Mouse (Mus musculus) hindlimb bud, embryonic 11.5 days (tissue): ENCODE data around the gene Crybg3.

Experiments used
- DNase-seq: peaks from one replicate; pipeline ENCODE4 v3.0.0-alpha.2; 2012; ENCODE audit warnings: low read depth, low spot score; ENCODE audit errors: extremely low spot score

The Crybg3 gene

DNA sequence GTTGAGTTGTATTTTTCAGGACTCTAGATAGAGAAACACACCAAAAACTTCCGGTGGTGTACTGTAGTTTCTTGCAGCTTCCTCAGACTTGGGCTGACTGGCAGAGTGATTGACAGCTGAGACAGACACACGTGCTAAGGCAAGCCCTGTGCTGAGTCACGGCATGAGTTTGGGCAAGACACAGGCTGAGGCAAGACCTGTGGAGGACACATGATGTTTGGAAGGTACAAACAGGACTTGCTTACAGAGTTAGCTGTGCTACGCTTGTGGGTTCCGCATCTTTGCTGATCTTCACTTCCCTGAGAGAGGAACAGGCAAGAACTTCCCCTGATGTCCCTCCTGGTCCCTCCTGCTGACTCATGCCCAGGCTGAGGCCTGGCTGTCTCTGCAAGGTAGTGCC lies 17.3 kb downstream of the Crybg3 start:
- no peak for DNase-seq

DNA sequence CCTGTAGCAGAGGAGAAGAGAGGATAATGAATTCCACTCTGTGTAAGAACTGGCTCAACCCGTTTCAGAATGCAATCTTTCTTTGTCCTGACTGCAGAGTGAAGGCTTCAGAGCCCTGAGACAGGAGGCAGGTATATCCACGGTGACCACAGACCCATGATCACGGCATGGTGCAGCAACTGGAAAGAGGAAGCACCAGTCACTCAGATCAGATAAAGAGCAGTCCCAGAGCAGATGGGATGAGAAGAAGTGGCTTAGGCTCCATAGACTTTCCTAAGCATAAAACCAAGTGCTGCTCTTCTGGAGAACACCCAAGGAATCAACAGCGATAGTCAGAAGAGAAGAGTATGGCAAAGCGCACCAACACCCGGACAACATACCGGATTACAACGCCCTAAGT lies 21.5 kb downstream of the Crybg3 start:
- no peak for DNase-seq

DNA sequence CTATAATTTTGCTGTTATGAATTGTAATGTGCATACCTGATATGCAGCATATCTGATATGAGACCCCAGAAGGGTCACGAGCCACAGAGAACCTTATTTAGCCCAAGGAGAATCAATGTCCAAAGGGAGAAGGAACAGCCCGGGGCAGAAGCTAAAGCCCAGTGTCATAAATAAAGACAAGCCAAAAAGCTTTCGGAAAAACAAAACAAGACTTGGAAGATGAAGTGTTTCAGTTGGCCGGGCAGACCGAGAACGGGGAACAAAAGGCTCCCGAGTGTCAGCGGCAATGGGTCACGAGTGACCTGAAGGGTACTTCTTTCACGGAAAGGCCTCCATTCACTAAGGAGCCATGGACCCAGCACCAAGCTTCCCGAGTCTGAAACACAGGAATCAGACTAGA lies 26.8 kb downstream of the Crybg3 start:
- no peak for DNase-seq

DNA sequence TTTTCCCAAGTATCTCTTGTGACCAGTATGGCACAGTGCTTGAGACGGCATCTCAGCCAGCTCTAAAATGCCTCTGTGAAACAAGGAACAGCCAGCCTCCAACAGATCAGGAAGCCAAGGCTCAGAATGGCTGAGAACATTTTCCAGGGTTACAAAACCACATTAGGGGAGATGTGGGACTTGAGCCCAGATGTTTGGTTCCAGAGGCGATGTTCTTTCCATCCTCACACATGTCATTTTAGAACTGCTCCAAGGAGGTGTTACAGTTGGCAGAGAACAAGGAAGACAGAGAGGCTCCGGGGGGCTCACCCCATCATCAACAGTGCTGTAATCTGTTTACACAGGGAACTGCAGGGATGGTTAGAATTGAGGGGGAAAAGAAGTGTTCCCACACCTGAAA lies 28.1 kb downstream of the Crybg3 start:
- DNase-seq, result no peak

DNA sequence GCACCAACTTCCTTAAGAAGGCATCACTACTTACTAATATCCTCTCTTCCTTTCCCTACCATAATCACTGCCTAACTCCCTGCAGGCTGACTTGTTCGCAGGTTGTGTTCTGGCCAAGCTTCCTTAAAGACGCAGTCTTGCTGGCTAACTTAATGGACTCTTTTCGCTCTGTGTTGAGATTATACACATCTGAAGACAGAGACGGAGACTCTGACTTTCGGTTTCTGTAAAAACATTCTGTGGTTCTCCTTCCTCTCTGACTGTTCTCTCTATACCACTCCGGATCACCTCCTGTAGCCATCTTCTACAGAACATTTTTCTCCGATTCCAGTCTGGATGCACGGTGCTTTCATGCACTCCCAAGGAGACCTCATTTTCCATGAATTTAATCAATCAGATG lies 30.0 kb downstream of the Crybg3 start:
- no peak for DNase-seq

DNA sequence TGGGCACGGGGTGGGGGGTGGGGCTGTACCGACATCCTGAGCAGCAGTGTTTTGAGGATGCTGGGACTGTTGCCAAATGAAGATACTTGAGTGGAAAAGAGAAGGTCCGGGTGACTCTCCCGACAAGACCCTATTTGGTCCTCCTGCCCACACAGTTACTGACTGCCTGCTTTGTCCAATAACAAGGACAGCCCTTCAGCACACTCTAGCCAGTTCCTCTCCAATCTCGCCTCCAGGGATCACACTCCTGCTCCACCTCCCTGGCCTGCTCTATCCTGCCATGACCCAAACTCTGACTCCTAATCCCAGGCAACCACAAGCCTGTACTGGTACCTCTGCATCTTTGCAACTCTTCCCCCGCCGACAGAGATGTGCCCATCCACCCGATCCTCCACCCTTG lies 30.9 kb downstream of the Crybg3 start:
- no peak for DNase-seq

DNA sequence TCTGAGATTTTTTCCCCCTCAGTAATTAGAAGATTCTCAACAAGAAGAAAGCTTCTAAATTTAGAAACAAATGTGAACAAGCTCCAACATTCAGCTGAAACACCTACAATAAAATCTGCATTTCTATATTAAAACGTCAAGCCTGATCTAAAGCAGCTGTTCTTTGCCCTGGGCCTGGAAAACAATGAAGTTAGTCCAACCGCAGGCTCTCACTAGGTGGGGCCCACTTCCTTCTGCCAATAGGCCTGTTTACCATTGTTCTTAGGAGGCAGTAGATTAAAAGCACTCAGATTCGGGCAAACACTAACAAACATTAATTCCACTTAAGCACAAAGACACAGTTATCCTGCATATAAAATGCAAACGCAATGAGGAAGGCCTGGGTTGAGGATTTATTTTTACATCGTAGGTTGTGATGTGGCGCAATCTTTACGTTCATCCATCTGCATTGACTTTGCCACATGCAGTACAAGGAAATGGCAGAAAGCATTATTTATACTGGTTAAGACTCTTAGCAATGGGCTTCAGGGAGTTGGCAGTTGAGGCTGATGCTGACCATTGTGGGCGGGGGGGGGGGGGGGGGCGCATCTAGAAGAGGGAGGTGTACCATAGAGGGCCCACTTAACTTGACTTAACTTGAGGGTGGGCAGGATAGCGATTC lies 32.9 kb downstream of the Crybg3 start:
- DNase-seq, result no peak

DNA sequence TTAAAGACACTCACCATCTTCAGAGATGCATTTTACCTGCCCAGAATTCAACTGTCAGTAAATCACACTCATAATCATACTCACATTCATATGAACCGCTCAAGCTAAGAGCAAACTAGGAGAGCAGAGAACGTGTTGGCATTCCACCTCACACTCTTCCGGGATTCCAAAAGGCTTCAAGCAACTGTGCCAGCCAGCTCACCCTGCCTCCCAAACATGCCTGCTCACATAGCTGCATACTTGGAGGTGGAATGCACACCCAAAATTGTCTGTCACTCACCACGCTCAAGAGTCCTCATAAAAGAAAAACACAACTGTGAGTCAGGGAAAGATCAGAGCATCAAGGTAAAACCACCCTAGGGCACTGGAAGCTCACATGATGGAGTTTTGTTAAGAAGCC lies 34.3 kb downstream of the Crybg3 start:
- no peak for DNase-seq

DNA sequence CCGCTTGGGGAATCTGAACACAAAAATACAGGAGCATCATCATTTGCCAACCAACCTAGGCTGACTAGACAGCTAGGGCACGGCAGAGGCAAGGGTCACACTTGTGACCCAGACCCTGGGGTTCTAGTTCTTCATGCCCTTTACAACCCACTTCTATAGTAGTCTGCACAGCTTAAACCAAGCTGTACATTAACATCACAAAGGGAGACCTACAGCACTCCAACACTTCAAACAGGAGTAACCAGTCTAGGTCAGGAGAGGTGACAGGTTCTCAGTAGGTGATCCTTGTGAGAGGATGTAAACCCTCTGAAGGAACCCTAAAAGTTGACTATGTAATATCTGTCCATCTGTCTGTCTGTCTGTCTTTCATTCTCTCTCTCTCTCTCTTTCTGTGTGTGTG lies 35.1 kb downstream of the Crybg3 start:
- DNase-seq, result no peak

DNA sequence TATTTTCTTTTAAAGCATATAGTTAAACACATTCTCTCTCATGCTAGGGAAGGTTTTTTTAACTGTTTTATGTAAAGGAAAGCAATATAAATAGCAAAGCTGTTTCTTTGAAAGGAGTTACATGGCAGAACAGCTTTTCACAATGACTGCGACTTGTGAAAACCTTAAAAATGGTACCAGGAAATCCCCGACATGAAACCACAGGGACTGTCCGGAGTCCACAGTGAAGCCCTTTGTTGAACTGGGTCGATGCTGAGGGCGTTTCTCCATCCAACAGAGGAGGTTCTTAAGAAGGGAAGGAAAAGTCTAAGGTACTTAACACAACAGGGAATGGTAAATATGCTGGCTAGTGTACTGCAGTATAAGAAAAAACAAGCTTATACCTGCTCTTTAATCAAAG lies 36.8 kb downstream of the Crybg3 start:
- no peak for DNase-seq

DNA sequence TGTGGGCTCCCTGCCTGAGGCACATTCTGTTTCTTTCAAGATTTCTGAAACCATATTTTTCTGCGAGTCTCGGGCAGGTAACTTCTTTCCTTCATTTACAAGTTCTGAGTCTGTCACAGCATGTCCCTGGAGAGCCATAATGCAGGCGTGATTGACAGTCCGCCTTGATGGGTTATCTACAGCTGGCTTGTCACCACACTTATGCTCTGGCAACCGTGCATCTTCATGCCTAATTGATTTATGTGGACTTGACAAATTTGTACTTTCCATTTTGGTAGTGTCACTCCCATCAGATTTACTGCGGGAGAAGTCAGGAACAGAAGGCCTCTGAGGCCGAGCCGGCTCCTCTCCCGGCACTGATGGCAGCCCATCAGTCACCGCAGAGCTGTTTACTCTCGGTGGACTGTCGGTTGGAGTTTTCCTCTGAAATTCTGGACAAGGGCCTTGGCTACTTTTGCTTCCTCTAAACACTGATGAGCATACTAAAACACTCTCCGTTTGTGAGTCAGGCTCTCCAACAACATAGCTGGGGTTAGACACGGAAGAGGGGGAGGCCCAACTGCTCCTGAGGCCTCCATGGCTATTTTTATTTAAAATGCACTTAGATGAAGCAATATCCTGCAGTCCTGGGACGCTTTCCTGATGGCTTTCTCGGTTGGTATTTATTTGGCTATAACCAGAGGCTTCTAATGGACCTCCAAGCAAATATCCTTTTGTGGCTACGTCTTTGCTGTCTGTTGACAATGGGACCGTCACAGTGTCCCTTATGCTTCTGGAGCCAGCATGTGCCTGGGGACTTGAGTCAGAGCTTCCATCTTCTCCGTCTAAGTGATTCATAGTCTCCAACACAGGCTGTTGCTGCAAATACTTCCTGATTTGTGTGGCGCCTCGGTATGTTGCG lies 41.2 kb downstream of the Crybg3 start:
- DNase-seq, result no peak

DNA sequence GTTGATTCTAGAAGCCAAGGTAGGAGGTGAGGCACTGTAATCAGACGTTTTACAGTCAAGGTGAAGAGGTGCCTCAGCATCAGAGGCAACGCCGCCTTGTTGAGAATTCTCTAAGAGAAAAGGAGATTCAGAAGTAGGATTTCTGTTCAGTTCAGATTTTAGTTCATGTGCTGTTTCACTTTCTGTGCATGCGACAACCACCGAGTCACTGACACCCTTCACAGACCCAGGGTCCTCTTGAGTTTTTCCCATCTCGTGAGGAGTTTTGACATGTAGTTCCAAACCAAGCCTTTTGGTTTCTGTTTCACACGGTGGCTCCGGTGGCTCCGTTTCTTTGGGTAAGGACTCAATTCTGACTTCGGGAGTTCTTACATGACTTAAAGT lies 41.9 kb downstream of the Crybg3 start:
- DNase-seq, result no peak

DNA sequence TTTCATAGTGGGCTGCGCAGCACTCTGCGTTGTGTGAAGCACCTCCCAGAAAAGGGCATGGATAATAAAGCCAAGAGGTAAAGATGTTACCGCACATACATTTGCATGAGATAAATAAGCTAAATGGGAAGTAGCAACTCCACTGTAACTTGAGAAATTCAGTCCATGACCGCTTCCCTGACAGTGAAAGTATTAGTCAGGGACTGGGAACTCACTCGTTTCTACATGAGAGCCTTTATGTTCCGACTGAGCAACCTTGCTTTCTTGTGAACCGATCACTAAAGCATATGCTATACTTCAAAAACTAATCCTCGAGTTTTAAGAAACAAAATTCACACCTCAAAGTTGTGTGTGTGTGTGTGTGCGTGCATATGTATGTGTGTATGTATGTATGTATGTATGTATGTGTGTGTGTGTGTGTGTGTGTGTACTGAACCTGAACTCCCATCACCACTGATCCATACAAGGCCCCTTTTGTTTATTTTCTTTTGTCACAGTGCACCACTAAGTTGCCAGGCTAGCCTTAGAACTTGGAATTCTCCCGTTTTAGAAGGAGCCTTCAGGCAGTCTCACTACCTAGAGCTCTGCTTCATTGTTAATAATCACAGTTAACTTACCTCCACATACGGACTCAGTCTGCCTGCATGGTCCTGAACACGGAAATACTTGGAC lies 47.2 kb downstream of the Crybg3 start:
- DNase-seq, result no peak

DNA sequence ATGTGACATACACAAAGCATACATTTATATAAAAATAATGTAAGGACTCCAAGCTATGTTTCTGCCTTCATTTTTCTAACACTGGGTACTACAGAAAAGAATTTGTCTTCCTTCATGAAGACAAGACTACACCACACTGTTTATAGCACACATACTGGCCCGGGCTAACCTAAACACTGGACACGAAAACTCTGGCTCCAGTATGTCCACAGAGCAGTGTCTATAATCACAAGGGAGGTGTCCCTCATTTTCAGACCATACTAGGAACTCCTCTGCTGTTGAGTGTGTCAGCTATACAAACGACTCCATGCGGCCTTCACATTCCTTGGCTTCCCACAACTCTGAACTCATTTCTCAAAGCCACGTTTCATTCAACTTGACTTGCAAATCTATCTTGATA lies 49.3 kb downstream of the Crybg3 start:
- DNase-seq, result no peak

DNA sequence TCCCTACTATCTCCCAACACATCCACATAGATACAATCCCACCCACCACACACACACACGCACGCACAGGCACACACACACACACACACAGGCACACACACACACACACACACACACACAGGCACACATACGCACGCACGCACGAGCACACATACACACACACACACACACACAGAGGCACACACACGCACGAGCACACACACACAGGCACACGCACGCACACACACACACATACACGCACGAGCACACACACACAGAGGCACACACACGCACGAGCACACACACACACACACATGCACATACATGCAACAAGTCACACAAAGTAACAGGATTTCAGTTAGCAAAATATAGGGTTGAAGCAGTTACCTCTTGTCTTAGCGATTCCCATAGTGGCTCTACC lies 51.1 kb downstream of the Crybg3 start:
- DNase-seq, result no peak

DNA sequence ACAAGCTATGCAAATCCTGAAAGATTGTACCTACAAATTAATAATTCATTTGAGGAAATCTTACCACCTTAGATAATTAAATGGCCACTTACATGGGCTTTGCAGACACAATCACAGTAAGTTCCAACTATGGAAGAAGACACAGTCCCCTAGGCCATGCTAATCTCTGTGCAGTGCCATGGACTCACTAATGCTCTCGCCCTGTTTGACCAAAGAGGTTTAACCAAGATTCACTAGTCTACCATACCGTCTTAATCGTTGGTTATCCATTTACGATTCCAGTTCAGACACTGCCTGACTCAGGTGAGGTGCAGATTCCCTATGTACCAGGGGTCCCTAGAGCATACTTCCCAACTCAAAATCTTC lies 52.2 kb downstream of the Crybg3 start:
- DNase-seq, result no peak

DNA sequence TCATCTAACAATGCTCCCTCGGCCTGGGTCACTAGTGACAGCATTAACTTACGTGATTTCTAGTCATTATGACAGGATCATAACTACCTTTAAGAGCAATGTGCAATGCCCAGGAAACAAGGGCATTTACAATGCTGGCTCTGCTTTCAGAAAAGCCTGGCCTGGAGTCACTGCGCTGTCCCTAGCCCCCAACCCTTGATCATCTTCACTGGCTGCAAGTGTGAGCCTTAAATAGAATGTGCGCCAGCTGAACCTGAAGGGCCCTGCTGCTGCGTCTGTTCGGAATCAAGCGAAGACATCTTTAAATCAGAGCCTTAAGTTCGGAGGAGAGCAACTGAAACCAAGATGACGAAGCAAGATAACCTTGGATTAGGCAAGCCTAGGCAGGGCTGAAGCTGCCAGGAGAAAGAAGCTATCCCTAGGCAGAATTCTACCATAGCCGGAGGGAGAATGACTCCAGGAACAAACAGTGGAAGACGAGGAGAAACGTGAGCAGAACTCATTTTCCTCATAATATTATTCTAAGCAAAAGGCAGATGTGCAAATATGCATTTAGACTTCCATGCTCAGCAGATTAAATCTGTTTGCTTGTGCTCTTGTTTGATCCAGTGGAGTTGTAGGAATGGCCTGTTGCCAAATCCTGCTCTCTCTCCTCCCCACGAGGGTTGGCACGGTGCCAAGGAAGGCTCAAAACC lies 52.7 kb downstream of the Crybg3 start:
- no peak for DNase-seq

DNA sequence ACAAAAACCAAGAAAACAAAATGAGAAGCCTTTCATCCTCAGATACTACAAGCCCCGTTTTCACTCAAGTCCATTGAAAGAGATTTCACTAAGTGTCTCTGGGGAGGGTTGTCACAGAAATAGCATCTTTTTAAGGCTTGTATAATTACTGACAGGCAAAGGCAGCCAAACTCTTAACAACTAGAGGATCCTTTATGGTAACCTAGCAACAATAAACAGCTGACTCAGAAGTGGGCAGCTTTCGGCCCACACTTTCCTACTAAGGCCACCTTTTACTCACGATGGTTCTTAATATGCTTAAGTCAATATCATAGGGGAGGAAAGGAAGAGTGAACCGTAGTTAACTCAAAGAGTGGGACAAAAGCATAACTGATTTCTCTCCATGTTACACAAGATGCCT lies 53.3 kb downstream of the Crybg3 start:
- DNase-seq, result no peak

DNA sequence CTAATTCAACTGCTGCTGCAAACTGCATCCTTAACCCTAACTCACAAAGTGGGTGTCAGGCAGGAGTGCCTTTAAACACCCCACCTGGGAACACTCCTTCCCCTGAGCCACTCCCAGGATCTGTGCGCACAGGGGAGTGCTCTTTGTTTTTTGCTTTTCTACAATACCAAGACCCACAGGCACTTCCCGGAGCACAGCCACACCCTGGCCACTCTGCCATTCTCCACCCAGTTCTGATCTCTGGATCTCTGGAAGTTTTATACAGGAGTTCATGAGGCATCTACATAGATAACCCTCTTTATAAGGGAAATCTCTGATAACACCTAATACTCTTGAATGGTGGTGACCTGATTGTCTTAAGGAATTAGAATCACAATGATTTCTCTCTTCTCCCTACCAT lies 55.4 kb downstream of the Crybg3 start:
- no peak for DNase-seq

DNA sequence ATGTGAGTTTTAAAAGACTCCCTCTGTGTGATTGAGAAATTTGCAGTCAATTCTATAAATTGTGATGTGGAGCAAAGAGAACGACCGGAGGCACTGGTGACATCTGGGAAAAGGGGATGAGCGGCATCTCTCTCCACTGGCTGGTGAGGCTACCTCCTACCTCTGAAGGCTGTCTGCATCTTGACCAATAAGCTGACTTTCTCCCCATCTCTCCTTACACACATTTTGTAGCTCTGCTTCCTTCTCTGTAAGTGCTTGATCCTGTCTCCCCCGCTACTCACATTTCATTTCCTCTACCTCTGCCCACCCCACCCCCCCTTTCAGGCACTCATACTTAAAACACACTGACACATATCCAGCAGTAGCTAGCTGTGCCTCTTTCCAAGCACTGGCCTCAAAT lies 59.4 kb downstream of the Crybg3 start:
- no peak for DNase-seq

DNA sequence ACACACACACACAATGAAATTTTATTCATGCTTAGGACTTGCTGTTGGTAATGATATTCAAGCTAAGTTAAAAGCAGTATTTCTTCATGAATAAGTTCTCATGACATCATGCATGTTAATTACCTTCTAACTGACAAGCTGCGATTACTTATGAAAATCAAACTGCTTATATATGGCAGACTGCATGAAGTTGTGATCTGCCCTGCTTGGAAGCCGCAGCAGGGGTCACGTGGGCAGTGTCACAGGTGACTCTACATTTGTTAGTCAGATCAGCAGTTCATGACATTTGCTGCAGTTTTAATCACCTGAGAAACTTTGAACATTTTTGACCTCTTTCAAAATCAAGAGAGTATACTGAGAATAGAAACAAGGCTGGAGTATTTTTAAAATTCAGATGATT lies 59.8 kb downstream of the Crybg3 start:
- DNase-seq, result no peak

DNA sequence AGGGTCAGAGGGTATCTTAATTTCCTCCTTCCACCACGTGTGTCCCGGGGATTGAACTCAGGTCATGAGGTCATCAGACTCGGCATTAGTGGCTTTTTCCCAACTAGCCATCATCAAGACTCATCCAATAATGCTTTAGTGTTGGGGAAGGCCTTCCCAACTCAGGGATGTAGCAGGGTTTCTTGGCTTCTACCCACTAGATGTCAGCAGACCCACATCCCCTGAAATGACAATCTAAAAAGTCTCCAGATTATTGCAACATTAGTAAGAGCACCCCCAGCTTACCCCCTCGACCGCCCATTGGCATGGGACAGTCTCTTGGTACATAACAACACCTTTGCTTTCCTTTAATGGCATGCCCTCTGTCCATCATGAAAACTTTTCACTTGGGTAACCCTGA lies 65.1 kb downstream of the Crybg3 start:
- no peak for DNase-seq
